Mouse (Mus musculus): ENCODE measurements around the gene Ctnna2. TPM values are rescaled to one million over a fixed set of nuclear protein-coding genes. Genes with fewer than 3 reads are reported as not detected.
A peak's percentile ranks its signal among the peaks of the same experiment; 100 is the strongest.

Gene Ctnna2
- total and polyA plus RNA-seq, 2 experiments: not detected

- no peaks in the 10 kb centered on the region for H3K79me2 ChIP-seq (ENCODE audit: control insufficient read depth, insufficient read depth, low read length)
- no peaks in the 10 kb centered on the region for H3K4me1 ChIP-seq (ENCODE audit: control insufficient read depth, insufficient read depth, low read length)
- TF ChIP-seq CTCF (IDR thresholded peaks at IDR 0.05; ENCODE audit: low read depth, low read length): no peak
- TF ChIP-seq POLR2A (IDR thresholded peaks at IDR 0.05; ENCODE audit: extremely low read depth, insufficient read depth, low read length): no peak
- H3K9ac ChIP-seq (ENCODE audit: low read depth, low read length): no peak overlapping the region
- no peaks in the 10 kb centered on the region for H3K27me3 ChIP-seq (ENCODE audit: control insufficient read depth, insufficient read depth, low read length)
- H3K36me3 ChIP-seq (ENCODE audit: control insufficient read depth, insufficient read depth, low read length): no peaks in the 10 kb centered on the region
- 92% methylated on average over 14 of the region's 14 CpGs for WGBS
- H3K4me3 ChIP-seq (ENCODE audit: insufficient read depth, low read depth, low read length): no peak overlapping the region
- H3K27ac ChIP-seq (replicated peaks; ENCODE audit: insufficient read depth, low read depth, low read length): no peak overlapping the region
- no peak for DNase-seq (ENCODE audit: extremely low read depth, low read depth, low spot score)
These were observed 374.7 kb downstream of the Ctnna2 start for GRCm38 (mm10) chr6:77604642-77605392.

GRCm38 (mm10) chr6:77603914-77604313 is 375.6 kb downstream of the Ctnna2 start:
- no peaks in the 10 kb centered on the region for H3K79me2 ChIP-seq (ENCODE audit: control insufficient read depth, insufficient read depth, low read length)
- TF ChIP-seq POLR2A (IDR thresholded peaks at IDR 0.05; ENCODE audit: extremely low read depth, insufficient read depth, low read length): no peak
- H3K9ac ChIP-seq (ENCODE audit: low read depth, low read length): no peak overlapping the region
- no peaks in the 10 kb centered on the region for H3K4me1 ChIP-seq (ENCODE audit: control insufficient read depth, insufficient read depth, low read length)
- DNase-seq (ENCODE audit: extremely low read depth, low read depth, low spot score): peak; percentile 31
- 2% methylated on average over 1 of the region's 1 CpGs for WGBS
- no peaks in the 10 kb centered on the region for H3K27me3 ChIP-seq (ENCODE audit: control insufficient read depth, insufficient read depth, low read length)
- H3K27ac ChIP-seq (replicated peaks; ENCODE audit: insufficient read depth, low read depth, low read length): no peak overlapping the region
- H3K4me3 ChIP-seq (ENCODE audit: insufficient read depth, low read depth, low read length): no peak overlapping the region
- no peaks in the 10 kb centered on the region for H3K36me3 ChIP-seq (ENCODE audit: control insufficient read depth, insufficient read depth, low read length)

GRCm38 (mm10) chr6:77599244-77599643 is 380.3 kb downstream of the Ctnna2 start:
- no peaks in the 10 kb centered on the region for H3K79me2 ChIP-seq (ENCODE audit: control insufficient read depth, insufficient read depth, low read length)
- DNase-seq (ENCODE audit: extremely low read depth, low read depth, low spot score): peak; percentile 7
- TF ChIP-seq CTCF (IDR thresholded peaks at IDR 0.05; ENCODE audit: low read depth, low read length): no peak
- no peak for TF ChIP-seq POLR2A (IDR thresholded peaks at IDR 0.05; ENCODE audit: extremely low read depth, insufficient read depth, low read length)

GRCm38 (mm10) chr6:77582568-77582967 is 396.9 kb downstream of the Ctnna2 start:
- no peaks in the 10 kb centered on the region for H3K79me2 ChIP-seq (ENCODE audit: control insufficient read depth, insufficient read depth, low read length)
- H3K9ac ChIP-seq (ENCODE audit: low read depth, low read length): no peak overlapping the region
- H3K4me3 ChIP-seq (ENCODE audit: insufficient read depth, low read depth, low read length): no peak overlapping the region
- DNase-seq (ENCODE audit: extremely low read depth, low read depth, low spot score): peak; percentile 18
- H3K27me3 ChIP-seq (ENCODE audit: control insufficient read depth, insufficient read depth, low read length): no peaks in the 10 kb centered on the region
- no peak overlapping the region for H3K27ac ChIP-seq (replicated peaks; ENCODE audit: insufficient read depth, low read depth, low read length)
- no peaks in the 10 kb centered on the region for H3K36me3 ChIP-seq (ENCODE audit: control insufficient read depth, insufficient read depth, low read length)
- H3K4me1 ChIP-seq (ENCODE audit: control insufficient read depth, insufficient read depth, low read length): no peaks in the 10 kb centered on the region
- TF ChIP-seq POLR2A (IDR thresholded peaks at IDR 0.05; ENCODE audit: extremely low read depth, insufficient read depth, low read length) (no peak), CTCF (IDR thresholded peaks at IDR 0.05; ENCODE audit: low read depth, low read length) (peak; percentile 21; the same call in 1 of the 2 replicates)
- 31% methylated on average over 4 of the region's 4 CpGs for WGBS

More at GRCm38 (mm10) chr6:77599244-77599643, 380.3 kb downstream of the Ctnna2 start:
- Histone ChIP-seq H3K27me3 (ENCODE audit: control insufficient read depth, insufficient read depth, low read length) (no peaks in the 10 kb centered on the region), H3K36me3 (ENCODE audit: control insufficient read depth, insufficient read depth, low read length) (no peaks in the 10 kb centered on the region), H3K4me1 (ENCODE audit: control insufficient read depth, insufficient read depth, low read length) (no peaks in the 10 kb centered on the region), H3K4me3 (ENCODE audit: insufficient read depth, low read depth, low read length) (no peak overlapping the region), H3K27ac (replicated peaks; ENCODE audit: insufficient read depth, low read depth, low read length) (no peak overlapping the region), H3K9ac (ENCODE audit: low read depth, low read length) (no peak overlapping the region)
- WGBS: 54% methylated on average over 2 of the region's 2 CpGs

- Histone ChIP-seq H3K27me3 (ENCODE audit: control insufficient read depth, insufficient read depth, low read length) (no peaks in the 10 kb centered on the region), H3K4me3 (ENCODE audit: insufficient read depth, low read depth, low read length) (no peak overlapping the region), H3K4me1 (ENCODE audit: control insufficient read depth, insufficient read depth, low read length) (no peaks in the 10 kb centered on the region), H3K9ac (ENCODE audit: low read depth, low read length) (no peak overlapping the region), H3K27ac (replicated peaks; ENCODE audit: insufficient read depth, low read depth, low read length) (no peak overlapping the region), H3K36me3 (ENCODE audit: control insufficient read depth, insufficient read depth, low read length) (no peaks in the 10 kb centered on the region), H3K79me2 (ENCODE audit: control insufficient read depth, insufficient read depth, low read length) (no peaks in the 10 kb centered on the region)
- no peak for TF ChIP-seq CTCF (IDR thresholded peaks at IDR 0.05; ENCODE audit: low read depth, low read length)
- no peak for TF ChIP-seq POLR2A (IDR thresholded peaks at IDR 0.05; ENCODE audit: extremely low read depth, insufficient read depth, low read length)
- DNase-seq (ENCODE audit: extremely low read depth, low read depth, low spot score): no peak
These were observed 398.6 kb downstream of the Ctnna2 start for GRCm38 (mm10) chr6:77580926-77581325.

- H3K79me2 ChIP-seq (ENCODE audit: control insufficient read depth, insufficient read depth, low read length): no peaks in the 10 kb centered on the region
- no peak overlapping the region for H3K4me3 ChIP-seq (ENCODE audit: insufficient read depth, low read depth, low read length)
- H3K27me3 ChIP-seq (ENCODE audit: control insufficient read depth, insufficient read depth, low read length): no peaks in the 10 kb centered on the region
- 58% methylated on average over 1 of the region's 1 CpGs for WGBS
- no peak overlapping the region for H3K9ac ChIP-seq (ENCODE audit: low read depth, low read length)
- peak; percentile 1 for DNase-seq (ENCODE audit: extremely low read depth, low read depth, low spot score)
- TF ChIP-seq POLR2A (IDR thresholded peaks at IDR 0.05; ENCODE audit: extremely low read depth, insufficient read depth, low read length) (no peak), CTCF (IDR thresholded peaks at IDR 0.05; ENCODE audit: low read depth, low read length) (no peak)
- no peaks in the 10 kb centered on the region for H3K4me1 ChIP-seq (ENCODE audit: control insufficient read depth, insufficient read depth, low read length)
- no peaks in the 10 kb centered on the region for H3K36me3 ChIP-seq (ENCODE audit: control insufficient read depth, insufficient read depth, low read length)
- H3K27ac ChIP-seq (replicated peaks; ENCODE audit: insufficient read depth, low read depth, low read length): no peak overlapping the region
These were observed 400.9 kb downstream of the Ctnna2 start for GRCm38 (mm10) chr6:77578612-77579011.
